Mouse (Mus musculus) hindbrain, embryonic 13.5 days (tissue): ENCODE measurements around the gene Srsf3. TPM values are rescaled to one million over a fixed set of nuclear protein-coding genes. Genes with fewer than 3 reads are reported as not detected.
"Not testable (repeated sequence)": the region's sequence is repeated elsewhere in the genome, so short reads cannot be mapped to it uniquely, and the experiment has no call there.

Experiments
- ATAC-seq: fragments of 200-750 bp; cut with Nextera tagmentation; 2 replicates; pipeline ENCODE4 v1.8.0; 2017; ENCODE audit warnings: moderate TSS enrichment; ENCODE audit not compliant: low FRiP score
- H3K27ac ChIP-seq: fragments of 300-500 bp; sonication (generic); 2 replicates; pipeline ENCODE4 v1.5.1; 2015; ENCODE audit warnings: inconsistent platforms, mild to moderate bottlenecking, moderate library complexity
- H3K27me3 ChIP-seq: fragments of 300-500 bp; sonication (generic); 2 replicates; pipeline ENCODE4 v1.6.1; 2015; ENCODE audit warnings: mild to moderate bottlenecking, inconsistent platforms
- H3K36me3 ChIP-seq: fragments of 300-500 bp; sonication (generic); 2 replicates; pipeline ENCODE4 v1.6.1; 2015; ENCODE audit warnings: mild to moderate bottlenecking, inconsistent platforms
- H3K4me1 ChIP-seq: fragments of 300-500 bp; sonication (generic); replicated peaks from 2 replicates; pipeline ENCODE4 v1.6.1; 2015; ENCODE audit warnings: inconsistent platforms
- H3K4me2 ChIP-seq: fragments of 300-500 bp; sonication (generic); 2 replicates; pipeline ENCODE4 v1.6.1; 2015; ENCODE audit warnings: inconsistent platforms, mild to moderate bottlenecking, moderate library complexity
- H3K4me3 ChIP-seq: fragments of 300-500 bp; sonication (generic); 2 replicates; pipeline ENCODE4 v1.5.1; 2015; ENCODE audit warnings: mild to moderate bottlenecking, inconsistent platforms
- H3K9ac ChIP-seq: fragments of 300-500 bp; sonication (generic); 2 replicates; pipeline ENCODE4 v1.6.1; 2015; ENCODE audit warnings: mild to moderate bottlenecking, inconsistent platforms
- H3K9me3 ChIP-seq: fragments of 300-500 bp; sonication (generic); 2 replicates; pipeline ENCODE4 v1.6.1; 2016; ENCODE audit warnings: inconsistent platforms
- WGBS: fragments of 180-500 bp; shearing (Covaris S2); methylation state at CpG from one replicate; pipeline ENCODE4 v1.1.7; 2015; 5-methylcytosine and 5-hydroxymethylcytosine counted together
- polyA plus RNA-seq: library from polyadenylated mRNA; unstranded; fragments of >200 nt; fragmentation: Nextera tagmentation; extraction: Ambion mirVana; gene quantifications from 2 replicates; pipeline ENCODE4 v1.2.1, GENCODE M21; 2015

The Srsf3 gene
- 506 and 515 TPM in 2 replicates for polyA plus RNA-seq

- H3K4me2 ChIP-seq, result peak within 1 kb of the TSS; percentile 99
- WGBS, result 0% methylated on average over 77 of the region's 77 CpGs
- peak; percentile 98 for ATAC-seq
- H3K36me3 ChIP-seq, result peaks cover 13% of the 10 kb centered on the region
- H3K9ac ChIP-seq, result peak within 1 kb of the TSS; percentile 94
- peak within 1 kb of the TSS; percentile 98 for H3K27ac ChIP-seq
- no peaks in the 10 kb centered on the region for H3K9me3 ChIP-seq
- no peaks in the 10 kb centered on the region for H3K27me3 ChIP-seq
- H3K4me3 ChIP-seq, result peak within 1 kb of the TSS; percentile 66
- H3K4me1 ChIP-seq, result peaks cover 36% of the 10 kb centered on the region
These were observed at the start of gene Srsf3 for GRCm38 (mm10) chr17:29032274-29033069. TSS of gene Srsf3 (plus strand) at chr17:29032628.

GRCm38 (mm10) chr17:28984724-28985420 lies 47.6 kb upstream of the Srsf3 start:
- ATAC-seq, result no peak
- Histone ChIP-seq H3K4me2 (no peak overlapping the region), H3K27ac (no peak overlapping the region), H3K4me3 (no peak overlapping the region), H3K9me3 (no peaks in the 10 kb centered on the region), H3K36me3 (peaks cover 91% of the 10 kb centered on the region), H3K27me3 (no peaks in the 10 kb centered on the region), H3K4me1 (no peaks in the 10 kb centered on the region), H3K9ac (no peak overlapping the region)
- 92% methylated on average over 1 of the region's 1 CpGs for WGBS

- Histone ChIP-seq H3K4me1 (0 out of 2 replicates have a peak, but pooled peaks cover 4% of the 10 kb centered on the region), H3K9ac (no peak overlapping the region), H3K36me3 (peaks cover 96% of the 10 kb centered on the region), H3K4me3 (no peak overlapping the region), H3K9me3 (no peaks in the 10 kb centered on the region), H3K27me3 (no peaks in the 10 kb centered on the region), H3K4me2 (no peak overlapping the region), H3K27ac (no peak overlapping the region)
- ATAC-seq, result no peak
These were observed 45.6 kb upstream of the Srsf3 start for GRCm38 (mm10) chr17:28986833-28987232.

- Histone ChIP-seq H3K27me3 (no peaks in the 10 kb centered on the region), H3K9ac (no peak overlapping the region), H3K4me2 (no peak overlapping the region), H3K27ac (no peak overlapping the region), H3K4me1 (0 out of 2 replicates have a peak, but pooled peaks cover 5% of the 10 kb centered on the region), H3K9me3 (no peaks in the 10 kb centered on the region), H3K4me3 (no peak overlapping the region), H3K36me3 (peaks cover 90% of the 10 kb centered on the region)
- no peak for ATAC-seq
- 71% methylated on average over 4 of the region's 4 CpGs for WGBS
These were observed 44.7 kb upstream of the Srsf3 start for GRCm38 (mm10) chr17:28987713-28988112.

- 95% methylated on average over 4 of the region's 4 CpGs for WGBS
- H3K36me3 ChIP-seq, result peaks cover 84% of the 10 kb centered on the region
These were observed 44.1 kb upstream of the Srsf3 start for GRCm38 (mm10) chr17:28988291-28988690.

GRCm38 (mm10) chr17:28988996-28989395 lies 43.4 kb upstream of the Srsf3 start:
- no peak overlapping the region for H3K9ac ChIP-seq
- H3K9me3 ChIP-seq, result no peaks in the 10 kb centered on the region
- H3K27ac ChIP-seq, result no peak overlapping the region
- H3K27me3 ChIP-seq, result no peaks in the 10 kb centered on the region
- WGBS, result 89% methylated on average over 3 of the region's 3 CpGs
- H3K4me3 ChIP-seq, result no peak overlapping the region
- no peak for ATAC-seq
- no peak overlapping the region for H3K4me2 ChIP-seq
- peaks cover 80% of the 10 kb centered on the region for H3K36me3 ChIP-seq
- 0 out of 2 replicates have a peak, but pooled peaks cover 5% of the 10 kb centered on the region for H3K4me1 ChIP-seq

More at GRCm38 (mm10) chr17:28988291-28988690, 44.1 kb upstream of the Srsf3 start:
- Histone ChIP-seq H3K27me3 (no peaks in the 10 kb centered on the region), H3K27ac (no peak overlapping the region), H3K4me3 (no peak overlapping the region), H3K9me3 (no peaks in the 10 kb centered on the region), H3K4me2 (no peak overlapping the region), H3K4me1 (0 out of 2 replicates have a peak, but pooled peaks cover 5% of the 10 kb centered on the region), H3K9ac (no peak overlapping the region)
- no peak for ATAC-seq

- Histone ChIP-seq H3K4me3 (no peak overlapping the region), H3K4me1 (0 out of 2 replicates have a peak, but pooled peaks cover 5% of the 10 kb centered on the region), H3K27me3 (no peaks in the 10 kb centered on the region), H3K9ac (no peak overlapping the region), H3K36me3 (peaks cover 80% of the 10 kb centered on the region), H3K27ac (no peak overlapping the region), H3K4me2 (no peak overlapping the region), H3K9me3 (no peaks in the 10 kb centered on the region)
- 83% methylated on average over 4 of the region's 4 CpGs for WGBS
- no peak for ATAC-seq
These were observed 42.4 kb upstream of the Srsf3 start for GRCm38 (mm10) chr17:28990060-28990459.

- H3K36me3 ChIP-seq, result peaks cover 72% of the 10 kb centered on the region
- H3K9me3 ChIP-seq, result no peaks in the 10 kb centered on the region
- ATAC-seq, result no peak
- H3K4me3 ChIP-seq, result no peak overlapping the region
- H3K4me2 ChIP-seq, result no peak overlapping the region
- WGBS, result 89% methylated on average over 9 of the region's 9 CpGs
- H3K4me1 ChIP-seq, result 0 out of 2 replicates have a peak, but pooled peaks cover 5% of the 10 kb centered on the region
- H3K9ac ChIP-seq, result no peak overlapping the region
- no peaks in the 10 kb centered on the region for H3K27me3 ChIP-seq
- no peak overlapping the region for H3K27ac ChIP-seq
These were observed 41.1 kb upstream of the Srsf3 start for GRCm38 (mm10) chr17:28991286-28991685.

GRCm38 (mm10) chr17:28992105-28992504 lies 40.3 kb upstream of the Srsf3 start:
- H3K27ac ChIP-seq, result no peak overlapping the region
- no peak overlapping the region for H3K9ac ChIP-seq
- H3K9me3 ChIP-seq, result no peaks in the 10 kb centered on the region
- WGBS, result 65% methylated on average over 7 of the region's 7 CpGs
- no peak for ATAC-seq
- peaks cover 72% of the 10 kb centered on the region for H3K36me3 ChIP-seq
- 0 out of 2 replicates have a peak, but pooled peaks cover 5% of the 10 kb centered on the region for H3K4me1 ChIP-seq
- no peak overlapping the region for H3K4me3 ChIP-seq
- H3K27me3 ChIP-seq, result no peaks in the 10 kb centered on the region
- H3K4me2 ChIP-seq, result no peak overlapping the region

- H3K27ac ChIP-seq, H3K9me3 ChIP-seq, H3K4me3 ChIP-seq, H3K9ac ChIP-seq, H3K4me2 ChIP-seq, H3K4me1 ChIP-seq, H3K27me3 ChIP-seq, ATAC-seq: not testable (repeated sequence)
- 100% methylated on average over 1 of the region's 1 CpGs for WGBS
- H3K36me3 ChIP-seq, result peaks cover 71% of the 10 kb centered on the region
These were observed 39.4 kb upstream of the Srsf3 start for GRCm38 (mm10) chr17:28993004-28993403.

GRCm38 (mm10) chr17:28994615-28995014 lies 37.8 kb upstream of the Srsf3 start:
- H3K27me3 ChIP-seq, result no peaks in the 10 kb centered on the region
- H3K4me1 ChIP-seq, result 0 out of 2 replicates have a peak, but pooled peaks cover 5% of the 10 kb centered on the region
- H3K4me2 ChIP-seq, result no peak overlapping the region
- H3K27ac ChIP-seq, result no peak overlapping the region
- H3K9me3 ChIP-seq, result no peaks in the 10 kb centered on the region
- peaks cover 72% of the 10 kb centered on the region for H3K36me3 ChIP-seq
- no peak for ATAC-seq
- no peak overlapping the region for H3K9ac ChIP-seq
- H3K4me3 ChIP-seq, result no peak overlapping the region
- 92% methylated on average over 4 of the region's 4 CpGs for WGBS

- whole genome bisulfite sequencing, result 95% methylated on average over 6 of the region's 6 CpGs
These were observed 32.0 kb upstream of the Srsf3 start for GRCm38 (mm10) chr17:29000465-29000864.

More at GRCm38 (mm10) chr17:29000465-29000864, 32.0 kb upstream of the Srsf3 start:
- no peak for ATAC-seq
- H3K4me1 ChIP-seq, result peaks cover 13% of the 10 kb centered on the region
- peaks cover 52% of the 10 kb centered on the region for H3K36me3 ChIP-seq
- no peak overlapping the region for H3K4me2 ChIP-seq
- H3K27me3 ChIP-seq, result no peaks in the 10 kb centered on the region
- no peak overlapping the region for H3K27ac ChIP-seq
- H3K9me3 ChIP-seq, result no peaks in the 10 kb centered on the region
- no peak overlapping the region for H3K9ac ChIP-seq
- no peak overlapping the region for H3K4me3 ChIP-seq
